10 mouse cellular contexts compared by ENCODE assay signal in genomic region chr4:149567432-149568026, GRCm38 (mm10). TPM values are rescaled to one million over a fixed set of nuclear protein-coding genes. Genes with fewer than 3 reads are reported as not detected.
DNase-seq lines count a peak whose midpoint lies in the region; TF ChIP-seq lines count a peak whose summit lies in the region.
"Had no signal": no experiment of that assay in that cellular context is flagged by ENCODE, and none has a peak within 500 bp of the region (broad histone marks: within the 10 kb centered on the region; RNA-seq: fewer than 3 reads in every experiment).

No protein-coding gene starts in this region.

- no peaks in the 10 kb centered on the region for H3K27me3 ChIP-seq in kidney, adult 2 months (replicated peaks; ENCODE audit: control insufficient read depth, insufficient read depth, low read length)
- H3K27me3 ChIP-seq: hindbrain, embryonic 15.5 days had no signal

- H3K4me1 ChIP-seq in ES-E14 (ENCODE audit: control insufficient read depth in 2 of 2, insufficient read depth in 2 of 2, low read length in 2 of 2, poor library complexity in 1 of 2), result peaks cover 3 to 18% of the 10 kb centered on the region in 2 experiments; a peak in 3 of 4 replicates
- H3K4me1 ChIP-seq in kidney, adult 2 months (ENCODE audit: control insufficient read depth, insufficient read depth, low read length), result peaks cover 11% of the 10 kb centered on the region; the same call in 1 of the 2 replicates

- no peak overlapping the region for H3K4me3 ChIP-seq in ES-E14 (ENCODE audit: insufficient read depth in 1 of 2, low read depth in 1 of 2, low read length in 2 of 2, poor library complexity in 1 of 2, severe bottlenecking in 1 of 2)
- H3K4me3 ChIP-seq in kidney, adult 2 months (ENCODE audit: insufficient read depth, low read depth, low read length), result no peak overlapping the region
- H3K4me3 ChIP-seq: hindbrain, embryonic 15.5 days; myocyte had no signal

- 51% methylated on average over 8 of the region's 8 CpGs for WGBS in kidney, adult 2 months

- no peak for TF ChIP-seq CTCF in kidney, adult 2 months (conservative IDR thresholded peaks at IDR 0.05; ENCODE audit: insufficient read depth, insufficient read length, low read depth, low read length)

- no peak overlapping the region for H3K27ac ChIP-seq in ES-E14 (ENCODE audit: insufficient read depth, low read depth, low read length, poor library complexity, severe bottlenecking)
- no peak overlapping the region for H3K27ac ChIP-seq in kidney, adult 2 months (ENCODE audit: insufficient read depth, low read depth, low read length)
- H3K27ac ChIP-seq: hindbrain, embryonic 15.5 days had no signal

- H3K36me3 ChIP-seq in ES-E14 (ENCODE audit: control insufficient read depth, insufficient read depth, low read length, poor library complexity, severe bottlenecking), result no peaks in the 10 kb centered on the region
- H3K36me3 ChIP-seq in kidney, adult 2 months (ENCODE audit: control insufficient read depth, insufficient read depth, low read length), result no peaks in the 10 kb centered on the region
- H3K36me3 ChIP-seq: hindbrain, embryonic 15.5 days had no signal

- in situ Hi-C loops in ES-E14 (cut with MboI; ENCODE audit: low sequenced_read_pairs in 2 of 2, unreplicated experiment in 2 of 2), result no loop called here

- no peak for TF ChIP-seq POLR2A in kidney, adult 2 months (IDR thresholded peaks at IDR 0.05; ENCODE audit: low read depth, low read length)

- H3K9me3 ChIP-seq in ES-E14 (ENCODE audit: control insufficient read depth, insufficient read depth, low read depth, low read length), result no peaks in the 10 kb centered on the region
- H3K9me3 ChIP-seq: hindbrain, embryonic 15.5 days had no signal

- DNase-seq in cerebellum, adult 9-10 months, result peak; percentile 56
- no peak for DNase-seq in cerebellum, adult 11-12 months
- DNase-seq in ES-E14 (ENCODE audit: low read depth, low spot score), result peak; percentile 74
- peak; percentile 80 for DNase-seq in kidney, adult 2 months
- peak; percentile 59 for DNase-seq in lung, postnatal 10 days
- no peak for DNase-seq in frontal cortex, postnatal 14 days (ENCODE audit: low spot score in 2 of 2)
- no peak for DNase-seq in gastrocnemius, postnatal 10 days
- DNase-seq in frontal cortex, postnatal 36 days (ENCODE audit: low spot score in 2 of 2), result no peak

- H3K9ac ChIP-seq in ES-E14 (ENCODE audit: insufficient read depth, low read depth, low read length, poor library complexity, severe bottlenecking), result no peak overlapping the region; the same call in 1 of the 2 replicates
- H3K9ac ChIP-seq: hindbrain, embryonic 15.5 days had no signal

TF ChIP-seq in ES-E14, 5 proteins besides CTCF, POLR2A, EP300 and RAD21:
- no peak for TF ChIP-seq ZC3H11A (IDR thresholded peaks at IDR 0.05; ENCODE audit: borderline replicate concordance, low read depth, low read length)
- no peak for TF ChIP-seq ZNF384 (IDR thresholded peaks at IDR 0.05; ENCODE audit: low read depth, low read length)
- no peak for TF ChIP-seq MAFK (IDR thresholded peaks at IDR 0.05; ENCODE audit: insufficient read depth, low read depth, low read length)
- TF ChIP-seq HCFC1 (IDR thresholded peaks at IDR 0.05; ENCODE audit: borderline replicate concordance, insufficient read depth, low read length), result no peak
- TF ChIP-seq CHD2 (IDR thresholded peaks at IDR 0.05; ENCODE audit: low read depth, low read length), result no peak

RNA-seq across cellular contexts. Expression of gene Clstn1, which starts 18.7 kb away (rescaled TPM):
- 115 and 254 TPM in 2 replicates for total RNA-seq in ES-E14 (2012; rRNA removed)
- 44.9 and 46.3 TPM in 2 replicates for polyA plus RNA-seq in kidney, adult 2 months (2012; rRNA removed)
- total RNA-seq in gastrocnemius, postnatal 10 days (2021), result 10 to 100 TPM; 63.5 to 69.0 TPM

RNA-seq across cellular contexts. Expression of gene Ctnnbip1, which starts 49.5 kb away (rescaled TPM):
- 18.3 and 19.0 TPM in 2 replicates for total RNA-seq in ES-E14 (2012; rRNA removed)
- 20.5 and 24.4 TPM in 2 replicates for polyA plus RNA-seq in kidney, adult 2 months (2012; rRNA removed)
- 10 to 100 TPM; 61.4 to 76.9 TPM for total RNA-seq in gastrocnemius, postnatal 10 days (2021)

Comparison
In these comparisons a context has a peak if more than half of its experiments do, and no peak if none do; other contexts are left out.
1. DNase-seq: peak in cerebellum, adult 9-10 months (single experiment), ES-E14 (single experiment), kidney, adult 2 months (single experiment) and lung, postnatal 10 days (single experiment); none in cerebellum, adult 11-12 months (single experiment), frontal cortex, postnatal 14 days (0 of 2), gastrocnemius, postnatal 10 days (single experiment) and frontal cortex, postnatal 36 days (0 of 2).